Mouse (Mus musculus): Measurements from ENCODE around the gene Kidins220.

DNA sequence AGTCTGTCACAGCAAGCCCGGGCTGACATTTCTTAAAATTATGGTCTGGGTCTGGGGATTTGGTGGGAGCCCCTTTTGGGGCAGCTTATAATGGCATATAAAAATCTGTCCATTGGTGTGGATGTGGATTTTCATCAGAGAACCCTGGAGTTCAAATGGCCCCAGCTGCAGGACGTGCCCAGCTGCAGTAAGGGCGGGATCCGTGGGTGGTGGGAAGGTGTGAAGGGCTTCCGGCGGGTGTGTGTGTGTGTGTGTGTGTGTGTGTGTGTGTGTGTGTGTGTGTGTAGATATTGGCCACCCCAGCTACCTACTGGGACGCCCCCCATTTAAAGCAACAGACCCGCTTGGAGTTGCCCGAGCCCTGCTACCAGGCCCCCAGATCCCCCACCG lies 123.4 kb downstream of the Kidins220 start:
- TF ChIP-seq CTCF (IDR thresholded peaks at IDR 0.05; ENCODE audit: borderline replicate concordance, insufficient read depth, low read depth, low read length) (no peak), POLR2A (IDR thresholded peaks at IDR 0.05; ENCODE audit: borderline replicate concordance, insufficient read depth, low read length) (no peak)
